Mouse (Mus musculus) thymus, postnatal 14 days (tissue): ENCODE data around the gene Trir.
A peak's percentile ranks its signal among the peaks of the same experiment; 100 is the strongest.

Experiments used
- DNase-seq: peaks from one replicate; pipeline ENCODE4 v3.0.0; 2021

Trir gene

GRCm38 (mm10) chr8:85037366-85037680, 10.7 kb downstream of the Trir start:
- no peak for DNase-seq

GRCm38 (mm10) chr8:85037681-85038531, 11.3 kb downstream of the Trir start:
- DNase-seq: peak; percentile 85

GRCm38 (mm10) chr8:85043619-85044018, 17.0 kb downstream of the Trir start:
- DNase-seq: no peak

- no peak for DNase-seq
These were observed 30.7 kb downstream of the Trir start for GRCm38 (mm10) chr8:85057367-85057766.

GRCm38 (mm10) chr8:85059879-85060616, 33.4 kb downstream of the Trir start, which contains the start of gene Fbxw9:
TSS of gene Fbxw9 (plus strand) at chr8:85060055.
- peak; percentile 89 for DNase-seq

GRCm38 (mm10) chr8:85062603-85063002, 36.0 kb downstream of the Trir start:
- DNase-seq: no peak

GRCm38 (mm10) chr8:85065213-85065612, 38.6 kb downstream of the Trir start:
- no peak for DNase-seq

GRCm38 (mm10) chr8:85067155-85067554, 40.5 kb downstream of the Trir start:
- no peak for DNase-seq

GRCm38 (mm10) chr8:85067982-85068381, 41.4 kb downstream of the Trir start, which contains the start of gene Gm5741:
TSS of gene Gm5741 (minus strand) at chr8:85067982.
- peak; percentile 2 for DNase-seq

GRCm38 (mm10) chr8:85071041-85071440, 44.4 kb downstream of the Trir start:
- DNase-seq: peak; percentile 14

- peak; percentile 91 for DNase-seq
These were observed 45.1 kb downstream of the Trir start, which contains the start of gene Dhps for GRCm38 (mm10) chr8:85071514-85072281. TSS of gene Dhps (plus strand) at chr8:85071757.

- DNase-seq: no peak
These were observed 45.8 kb downstream of the Trir start for GRCm38 (mm10) chr8:85072364-85072929.

GRCm38 (mm10) chr8:85073041-85073612, 46.5 kb downstream of the Trir start:
- DNase-seq: no peak

GRCm38 (mm10) chr8:85074167-85074566, 47.5 kb downstream of the Trir start:
- no peak for DNase-seq

- no peak for DNase-seq
These were observed 48.0 kb downstream of the Trir start for GRCm38 (mm10) chr8:85074617-85075016.

- DNase-seq: no peak
These were observed 49.4 kb downstream of the Trir start for GRCm38 (mm10) chr8:85076001-85076400.

- DNase-seq: peak; percentile 79
These were observed 50.4 kb downstream of the Trir start for GRCm38 (mm10) chr8:85076993-85077392.
